Mouse (Mus musculus): Measurements from ENCODE around the gene Smim1. TPM values are rescaled to one million over a fixed set of nuclear protein-coding genes. Genes with fewer than 3 reads are reported as not detected.

The Smim1 gene
- polyA plus RNA-seq, 1 experiment from 2014 or later: 271 TPM

- H3K27ac ChIP-seq (ENCODE audit: low read length): peak overlapping the region; percentile 52
These were observed 15.0 kb downstream of the Smim1 start for GRCm38 (mm10) chr4:154010907-154011645.

GRCm38 (mm10) chr4:154007759-154008158, 18.3 kb downstream of the Smim1 start:
- ATAC-seq (ENCODE audit: low read depth): no peak
- Histone ChIP-seq H3K27me3 (ENCODE audit: control insufficient read depth, insufficient read depth, low read depth, low read length) (no peaks in the 10 kb centered on the region), H3K9me3 (replicated peaks; ENCODE audit: control insufficient read depth, low read length) (no peaks in the 10 kb centered on the region), H3K4me1 (ENCODE audit: control insufficient read depth, low read depth, low read length) (peaks cover 5% of the 10 kb centered on the region), H3K9ac (ENCODE audit: low read depth, low read length) (no peak overlapping the region), H3K36me3 (ENCODE audit: control insufficient read depth, insufficient read depth) (no peaks in the 10 kb centered on the region; the same call in 1 of the 2 replicates), H3K27ac (ENCODE audit: low read length) (no peak overlapping the region), H3K4me3 (ENCODE audit: low read depth, low read length) (no peak overlapping the region), H3K4me2 (ENCODE audit: low read depth, low read length) (no peak overlapping the region)
- 65% methylated on average over 4 of the region's 4 CpGs for WGBS (ENCODE audit: insufficient replicate concordance)

More at GRCm38 (mm10) chr4:154010907-154011645, 15.0 kb downstream of the Smim1 start:
- peak overlapping the region; percentile 97 for H3K4me3 ChIP-seq (ENCODE audit: low read depth, low read length)
- no peaks in the 10 kb centered on the region for H3K27me3 ChIP-seq (ENCODE audit: control insufficient read depth, insufficient read depth, low read depth, low read length)
- WGBS (ENCODE audit: insufficient replicate concordance): 24% methylated on average over 13 of the region's 13 CpGs
- H3K36me3 ChIP-seq (ENCODE audit: control insufficient read depth, insufficient read depth): peaks cover 12% of the 10 kb centered on the region
- peak; percentile 32 for ATAC-seq (ENCODE audit: low read depth)
- H3K9ac ChIP-seq (ENCODE audit: low read depth, low read length): peak overlapping the region; percentile 91
- peaks cover 20% of the 10 kb centered on the region for H3K4me1 ChIP-seq (ENCODE audit: control insufficient read depth, low read depth, low read length)
- peak overlapping the region; percentile 87 for H3K4me2 ChIP-seq (ENCODE audit: low read depth, low read length)
- H3K9me3 ChIP-seq (replicated peaks; ENCODE audit: control insufficient read depth, low read length): no peaks in the 10 kb centered on the region

GRCm38 (mm10) chr4:154006264-154006663, 19.8 kb downstream of the Smim1 start:
- H3K27me3 ChIP-seq (ENCODE audit: control insufficient read depth, insufficient read depth, low read depth, low read length): no peaks in the 10 kb centered on the region
- no peak overlapping the region for H3K4me3 ChIP-seq (ENCODE audit: low read depth, low read length)
- 82% methylated on average over 6 of the region's 6 CpGs for WGBS (ENCODE audit: insufficient replicate concordance)
- H3K27ac ChIP-seq (ENCODE audit: low read length): no peak overlapping the region
- H3K9me3 ChIP-seq (replicated peaks; ENCODE audit: control insufficient read depth, low read length): no peaks in the 10 kb centered on the region
- no peak overlapping the region for H3K4me2 ChIP-seq (ENCODE audit: low read depth, low read length)
- H3K9ac ChIP-seq (ENCODE audit: low read depth, low read length): no peak overlapping the region
- no peaks in the 10 kb centered on the region; the same call in 1 of the 2 replicates for H3K36me3 ChIP-seq (ENCODE audit: control insufficient read depth, insufficient read depth)
- peaks cover 2% of the 10 kb centered on the region; the same call in 1 of the 2 replicates for H3K4me1 ChIP-seq (ENCODE audit: control insufficient read depth, low read depth, low read length)
- ATAC-seq (ENCODE audit: low read depth): no peak

GRCm38 (mm10) chr4:154005488-154005887, 20.5 kb downstream of the Smim1 start:
- Histone ChIP-seq H3K27me3 (ENCODE audit: control insufficient read depth, insufficient read depth, low read depth, low read length) (no peaks in the 10 kb centered on the region), H3K9ac (ENCODE audit: low read depth, low read length) (no peak overlapping the region), H3K27ac (ENCODE audit: low read length) (no peak overlapping the region), H3K9me3 (replicated peaks; ENCODE audit: control insufficient read depth, low read length) (no peaks in the 10 kb centered on the region), H3K4me2 (ENCODE audit: low read depth, low read length) (no peak overlapping the region), H3K4me3 (ENCODE audit: low read depth, low read length) (no peak overlapping the region), H3K36me3 (ENCODE audit: control insufficient read depth, insufficient read depth) (no peaks in the 10 kb centered on the region; the same call in 1 of the 2 replicates), H3K4me1 (ENCODE audit: control insufficient read depth, low read depth, low read length) (no peaks in the 10 kb centered on the region)
- WGBS (ENCODE audit: insufficient replicate concordance): 73% methylated on average over 5 of the region's 5 CpGs
- no peak for ATAC-seq (ENCODE audit: low read depth)

GRCm38 (mm10) chr4:153993505-153993904, 32.5 kb downstream of the Smim1 start:
- ATAC-seq (ENCODE audit: low read depth): no peak
- peaks cover 22% of the 10 kb centered on the region for H3K36me3 ChIP-seq (ENCODE audit: control insufficient read depth, insufficient read depth)
- no peak overlapping the region for H3K4me2 ChIP-seq (ENCODE audit: low read depth, low read length)
- no peaks in the 10 kb centered on the region for H3K9me3 ChIP-seq (replicated peaks; ENCODE audit: control insufficient read depth, low read length)
- no peak overlapping the region for H3K9ac ChIP-seq (ENCODE audit: low read depth, low read length)
- no peak overlapping the region for H3K4me3 ChIP-seq (ENCODE audit: low read depth, low read length)
- no peaks in the 10 kb centered on the region for H3K4me1 ChIP-seq (ENCODE audit: control insufficient read depth, low read depth, low read length)
- 82% methylated on average over 8 of the region's 8 CpGs for WGBS (ENCODE audit: insufficient replicate concordance)
- no peak overlapping the region for H3K27ac ChIP-seq (ENCODE audit: low read length)
- H3K27me3 ChIP-seq (ENCODE audit: control insufficient read depth, insufficient read depth, low read depth, low read length): no peaks in the 10 kb centered on the region

GRCm38 (mm10) chr4:153992715-153993114, 33.3 kb downstream of the Smim1 start:
- no peaks in the 10 kb centered on the region for H3K27me3 ChIP-seq (ENCODE audit: control insufficient read depth, insufficient read depth, low read depth, low read length)
- H3K36me3 ChIP-seq (ENCODE audit: control insufficient read depth, insufficient read depth): peaks cover 28% of the 10 kb centered on the region
- no peaks in the 10 kb centered on the region for H3K4me1 ChIP-seq (ENCODE audit: control insufficient read depth, low read depth, low read length)
- no peaks in the 10 kb centered on the region for H3K9me3 ChIP-seq (replicated peaks; ENCODE audit: control insufficient read depth, low read length)
- no peak overlapping the region for H3K27ac ChIP-seq (ENCODE audit: low read length)
- ATAC-seq (ENCODE audit: low read depth): no peak
- H3K9ac ChIP-seq (ENCODE audit: low read depth, low read length): no peak overlapping the region
- H3K4me2 ChIP-seq (ENCODE audit: low read depth, low read length): no peak overlapping the region
- H3K4me3 ChIP-seq (ENCODE audit: low read depth, low read length): no peak overlapping the region
- 79% methylated on average over 10 of the region's 10 CpGs for WGBS (ENCODE audit: insufficient replicate concordance)

GRCm38 (mm10) chr4:153980470-153980869, 45.6 kb downstream of the Smim1 start:
- no peak overlapping the region for H3K4me3 ChIP-seq (ENCODE audit: low read depth, low read length)
- no peak overlapping the region for H3K4me2 ChIP-seq (ENCODE audit: low read depth, low read length)
- no peak overlapping the region for H3K27ac ChIP-seq (ENCODE audit: low read length)
- H3K4me1 ChIP-seq (ENCODE audit: control insufficient read depth, low read depth, low read length): peaks cover 15% of the 10 kb centered on the region
- peaks cover 11% of the 10 kb centered on the region for H3K36me3 ChIP-seq (ENCODE audit: control insufficient read depth, insufficient read depth)
- no peaks in the 10 kb centered on the region for H3K27me3 ChIP-seq (ENCODE audit: control insufficient read depth, insufficient read depth, low read depth, low read length)
- no peak for ATAC-seq (ENCODE audit: low read depth)
- WGBS (ENCODE audit: insufficient replicate concordance): 78% methylated on average over 11 of the region's 11 CpGs
- no peak overlapping the region for H3K9ac ChIP-seq (ENCODE audit: low read depth, low read length)
- no peaks in the 10 kb centered on the region for H3K9me3 ChIP-seq (replicated peaks; ENCODE audit: control insufficient read depth, low read length)

- H3K27me3 ChIP-seq (ENCODE audit: control insufficient read depth, insufficient read depth, low read depth, low read length): no peaks in the 10 kb centered on the region
- 74% methylated on average over 10 of the region's 10 CpGs for WGBS (ENCODE audit: insufficient replicate concordance)
- H3K9ac ChIP-seq (ENCODE audit: low read depth, low read length): no peak overlapping the region
- no peak overlapping the region for H3K4me2 ChIP-seq (ENCODE audit: low read depth, low read length)
- no peak overlapping the region for H3K27ac ChIP-seq (ENCODE audit: low read length)
- no peaks in the 10 kb centered on the region; the same call in 1 of the 2 replicates for H3K36me3 ChIP-seq (ENCODE audit: control insufficient read depth, insufficient read depth)
- no peak for ATAC-seq (ENCODE audit: low read depth)
- no peaks in the 10 kb centered on the region for H3K9me3 ChIP-seq (replicated peaks; ENCODE audit: control insufficient read depth, low read length)
- H3K4me1 ChIP-seq (ENCODE audit: control insufficient read depth, low read depth, low read length): peaks cover 18% of the 10 kb centered on the region
- no peak overlapping the region for H3K4me3 ChIP-seq (ENCODE audit: low read depth, low read length)
These were observed 46.8 kb downstream of the Smim1 start for GRCm38 (mm10) chr4:153979243-153979642.

- H3K4me3 ChIP-seq (ENCODE audit: low read depth, low read length): peak overlapping the region; percentile 89
- H3K27ac ChIP-seq (ENCODE audit: low read length): no peak overlapping the region
- H3K4me1 ChIP-seq (ENCODE audit: control insufficient read depth, low read depth, low read length): peaks cover 28% of the 10 kb centered on the region
- H3K27me3 ChIP-seq (ENCODE audit: control insufficient read depth, insufficient read depth, low read depth, low read length): no peaks in the 10 kb centered on the region
- H3K9me3 ChIP-seq (replicated peaks; ENCODE audit: control insufficient read depth, low read length): no peaks in the 10 kb centered on the region
- H3K4me2 ChIP-seq (ENCODE audit: low read depth, low read length): peak overlapping the region; percentile 98
- ATAC-seq (ENCODE audit: low read depth): no peak
- 28% methylated on average over 6 of the region's 6 CpGs for WGBS (ENCODE audit: insufficient replicate concordance)
- H3K36me3 ChIP-seq (ENCODE audit: control insufficient read depth, insufficient read depth): no peaks in the 10 kb centered on the region; the same call in none of the 2 replicates
- H3K9ac ChIP-seq (ENCODE audit: low read depth, low read length): peak overlapping the region; percentile 88
These were observed 50.3 kb downstream of the Smim1 start for GRCm38 (mm10) chr4:153975768-153976167.

Measured in liver, embryonic 16.5 days (tissue).